ENCODE assay signal across 21 mouse cellular contexts in genomic region chr17:5179412-5179811, GRCm38 (mm10).
DNase-seq lines count a peak whose midpoint lies in the region; ATAC-seq and TF ChIP-seq lines count a peak whose summit lies in the region.
"Had no signal": no experiment of that assay in that cellular context is flagged by ENCODE, and none has a peak within 500 bp of the region (broad histone marks: within the 10 kb centered on the region; RNA-seq: fewer than 3 reads in every experiment).

No protein-coding gene starts in this region.

- in situ Hi-C loops in CH12.LX (cut with MboI; ENCODE audit: low pct_ligation_motif_present, low pct_unique_long_range_greater_than_20kb, low sequenced_read_pairs), result no loop called here

- DNase-seq in heart, embryonic 10.5 days (ENCODE audit: low spot score), result no peak
- DNase-seq in layer of hippocampus, adult 2 months (ENCODE audit: low spot score in 2 of 2), result no peak
- no peak for DNase-seq in layer of hippocampus, adult 18-20 months (ENCODE audit: low spot score in 2 of 2)
- peak; percentile 75 for DNase-seq in A20 (ENCODE audit: low read depth, low spot score)
- peak; percentile 71 for DNase-seq in CH12.LX (ENCODE audit: extremely low read depth)
- DNase-seq in adrenal gland, adult 18-20 months (ENCODE audit: low spot score in 2 of 2), result no peak
- DNase-seq: adrenal gland, postnatal 10 days; cerebellum, adult 11 months; cerebellum, postnatal 14 days; embryo, embryonic 11 days; heart, postnatal 4 days; lung, adult 18-20 months; lung, postnatal 36 days; right cerebral cortex, postnatal 14 days; thymus, postnatal 4 days had no signal

- no peak for TF ChIP-seq POLR2A in CH12.LX (IDR thresholded peaks at IDR 0.05; ENCODE audit: low read depth, low read length)

- no peak for ATAC-seq in heart, embryonic 15.5 days (replicated peaks; ENCODE audit: insufficient number of reproducible peaks, insufficient read depth, low FRiP score, low read depth)
- ATAC-seq in monocyte, adult 5-6 weeks (replicated peaks; ENCODE audit: insufficient number of reproducible peaks, low FRiP score, low TSS enrichment, poor library complexity, severe bottlenecking), result no peak
- ATAC-seq: forebrain, embryonic 16.5 days; midbrain, embryonic 15.5 days; Patski had no signal

- no peaks in the 10 kb centered on the region for H3K36me3 ChIP-seq in heart, embryonic 15.5 days
- H3K36me3 ChIP-seq in heart, embryonic 10.5 days, result no peaks in the 10 kb centered on the region
- H3K36me3 ChIP-seq in CH12.LX (replicated peaks in 1 of 2; ENCODE audit: control insufficient read depth in 1 of 2, insufficient read depth in 1 of 2, low read length in 1 of 2), result peaks cover 0 to 19% of the 10 kb centered on the region in 2 experiments
- H3K36me3 ChIP-seq: midbrain, embryonic 15.5 days had no signal

- no peaks in the 10 kb centered on the region for H3K9me3 ChIP-seq in heart, embryonic 15.5 days (replicated peaks)
- H3K9me3 ChIP-seq in heart, embryonic 10.5 days, result no peaks in the 10 kb centered on the region
- H3K9me3 ChIP-seq in CH12.LX (replicated peaks; ENCODE audit: low read length), result no peaks in the 10 kb centered on the region
- H3K9me3 ChIP-seq: limb, embryonic 12.5 days; midbrain, embryonic 15.5 days had no signal

- H3K9ac ChIP-seq in heart, embryonic 15.5 days, result no peak overlapping the region
- no peak overlapping the region; the same call in 1 of the 2 replicates for H3K9ac ChIP-seq in CH12.LX (ENCODE audit: insufficient read depth, low read depth)
- H3K9ac ChIP-seq: limb, embryonic 12.5 days; midbrain, embryonic 15.5 days had no signal

- no peaks in the 10 kb centered on the region; the same call in 1 of the 2 replicates for H3K79me2 ChIP-seq in CH12.LX (replicated peaks; ENCODE audit: control insufficient read depth, extremely low read depth, insufficient read depth, poor library complexity, severe bottlenecking)

- TF ChIP-seq EP300 in CH12.LX (IDR thresholded peaks at IDR 0.05; ENCODE audit: low read length), result peak; percentile 77; the same call in 1 of the 2 replicates

- dilution Hi-C loops in CH12.LX (cut with MboI; ENCODE audit: extremely low pct_ligation_motif_present, extremely low pct_unique_long_range_greater_than_20kb, low sequenced_read_pairs), result no loop called here

- H3K4me2 ChIP-seq in heart, embryonic 15.5 days, result no peak overlapping the region
- peak overlapping the region; percentile 78; the same call in 1 of the 2 replicates for H3K4me2 ChIP-seq in CH12.LX (ENCODE audit: insufficient read depth, low read depth, poor library complexity, severe bottlenecking)
- H3K4me2 ChIP-seq: limb, embryonic 12.5 days; midbrain, embryonic 15.5 days had no signal

- TF ChIP-seq CTCF in layer of hippocampus, adult 2 months (conservative IDR thresholded peaks at IDR 0.05), result no peak
- TF ChIP-seq CTCF in CH12.LX (conservative IDR thresholded peaks at IDR 0.05 in 1 of 2, IDR thresholded peaks at IDR 0.05 in 1 of 2; ENCODE audit: low read depth in 2 of 2, low read length in 2 of 2), result no peak

- WGBS in heart, embryonic 15.5 days, result 70% methylated on average over 5 of the region's 5 CpGs
- WGBS in heart, embryonic 10.5 days, result 76% methylated on average over 5 of the region's 5 CpGs

- peaks cover 42% of the 10 kb centered on the region for H3K4me1 ChIP-seq in heart, embryonic 15.5 days (replicated peaks)
- H3K4me1 ChIP-seq in heart, embryonic 10.5 days, result peaks cover 35% of the 10 kb centered on the region
- H3K4me1 ChIP-seq in CH12.LX (ENCODE audit: control insufficient read depth in 1 of 2, insufficient read depth in 2 of 2), result peaks cover 24 to 95% of the 10 kb centered on the region in 2 experiments

- no peak; the same call in 1 of the 2 replicates for TF ChIP-seq RAD21 in CH12.LX (IDR thresholded peaks at IDR 0.05; ENCODE audit: low read depth, low read length)

- H3K27ac ChIP-seq in heart, embryonic 15.5 days, result peak overlapping the region; percentile 57; the same call in 1 of the 2 replicates
- no peak overlapping the region for H3K27ac ChIP-seq in heart, embryonic 10.5 days
- H3K27ac ChIP-seq in layer of hippocampus, adult 2 months, result peak overlapping the region; percentile 48; the same call in 1 of the 2 replicates
- H3K27ac ChIP-seq in CH12.LX (ENCODE audit: insufficient read depth, low read depth), result peak overlapping the region; percentile 21; the same call in 1 of the 2 replicates
- H3K27ac ChIP-seq: limb, embryonic 12.5 days; midbrain, embryonic 15.5 days had no signal

- no peak overlapping the region for H3K4me3 ChIP-seq in heart, embryonic 15.5 days
- no peak overlapping the region for H3K4me3 ChIP-seq in heart, embryonic 10.5 days
- no peak overlapping the region for H3K4me3 ChIP-seq in layer of hippocampus, adult 2 months
- H3K4me3 ChIP-seq in CH12.LX (replicated peaks in 1 of 3; ENCODE audit: low read depth in 2 of 3, low read length in 2 of 3, poor library complexity in 1 of 3), result no peak overlapping the region
- H3K4me3 ChIP-seq: limb, embryonic 12.5 days; midbrain, embryonic 15.5 days had no signal

- no peaks in the 10 kb centered on the region for H3K27me3 ChIP-seq in heart, embryonic 15.5 days
- no peaks in the 10 kb centered on the region for H3K27me3 ChIP-seq in heart, embryonic 10.5 days (ENCODE audit: insufficient read depth, poor library complexity, severe bottlenecking)
- H3K27me3 ChIP-seq in CH12.LX (replicated peaks), result no peaks in the 10 kb centered on the region
- H3K27me3 ChIP-seq: limb, embryonic 12.5 days; midbrain, embryonic 15.5 days; Patski had no signal

TF ChIP-seq in CH12.LX, 34 proteins besides CTCF, POLR2A, EP300 and RAD21:
- TF ChIP-seq TCF12 (IDR thresholded peaks at IDR 0.05; ENCODE audit: low read depth, low read length), result no peak
- TF ChIP-seq KAT2A (IDR thresholded peaks at IDR 0.05; ENCODE audit: insufficient replicate concordance, low read length), result 0 out of 2 replicates have a peak, but pooled peaks have one; percentile 48
- TF ChIP-seq BHLHE40 (IDR thresholded peaks at IDR 0.05; ENCODE audit: low read depth, low read length), result peak; percentile 43
- no peak for TF ChIP-seq PAX5 (IDR thresholded peaks at IDR 0.05; ENCODE audit: low read length)
- peak; percentile 22; the same call in 1 of the 2 replicates for TF ChIP-seq ZNF384 (IDR thresholded peaks at IDR 0.05; ENCODE audit: low read depth, low read length)
- peak; percentile 71 for TF ChIP-seq ETS1 (conservative IDR thresholded peaks at IDR 0.05; ENCODE audit: low read depth, low read length)
- no peak for TF ChIP-seq MXI1 (IDR thresholded peaks at IDR 0.05; ENCODE audit: low read depth, low read length)
- no peak for TF ChIP-seq UBTF (IDR thresholded peaks at IDR 0.05; ENCODE audit: low read depth, low read length)
- TF ChIP-seq GABPA (IDR thresholded peaks at IDR 0.05; ENCODE audit: insufficient replicate concordance, low read depth, low read length), result no peak
- peak; percentile 91 for TF ChIP-seq MEF2A (IDR thresholded peaks at IDR 0.05; ENCODE audit: borderline replicate concordance, low read depth, low read length)
- 0 out of 2 replicates have a peak, but pooled peaks have one; percentile 30 for TF ChIP-seq MAZ (IDR thresholded peaks at IDR 0.05; ENCODE audit: low read depth, low read length)
- TF ChIP-seq IRF4 (IDR thresholded peaks at IDR 0.05; ENCODE audit: low read depth, low read length), result peak; percentile 60; the same call in 1 of the 2 replicates

Comparison
In these comparisons a context has a peak if more than half of its experiments do, and no peak if none do; other contexts are left out.
1. DNase-seq: peak in A20 (single experiment) and CH12.LX (single experiment); none in heart, embryonic 10.5 days (single experiment), layer of hippocampus, adult 2 months (0 of 2), layer of hippocampus, adult 18-20 months (0 of 2) and adrenal gland, adult 18-20 months (0 of 2).